Mouse (Mus musculus) forebrain, embryonic 11.5 days (tissue): ENCODE results near the gene Hsd17b11. TPM values are rescaled to one million over a fixed set of nuclear protein-coding genes. Genes with fewer than 3 reads are reported as not detected.
"Not testable (repeated sequence)": the region's sequence is repeated elsewhere in the genome, so short reads cannot be mapped to it uniquely, and the experiment has no call there.

Experiments used
- ATAC-seq: fragments of 200-750 bp; cut with Nextera tagmentation; replicated peaks from 2 replicates; pipeline ENCODE4 v1.8.0; 2017; ENCODE audit warnings: moderate TSS enrichment; ENCODE audit not compliant: low FRiP score
- DNase-seq: peaks from one replicate; pipeline ENCODE4 v3.0.0-alpha.2; 2017; ENCODE audit warnings: low spot score
- H3K27ac ChIP-seq: fragments of 300-500 bp; sonication (generic); 2 replicates; pipeline ENCODE4 v1.5.1; 2014; ENCODE audit warnings: low read depth, low read length
- H3K27me3 ChIP-seq: fragments of 300-500 bp; sonication (generic); 2 replicates; pipeline ENCODE4 v1.6.1; 2014; ENCODE audit warnings: mild to moderate bottlenecking, low read length, mixed read lengths; ENCODE audit not compliant: control insufficient read depth, insufficient read depth
- H3K36me3 ChIP-seq: fragments of 300-500 bp; sonication (generic); 2 replicates; pipeline ENCODE4 v1.6.1; 2014; ENCODE audit warnings: mild to moderate bottlenecking, low read length, moderate library complexity, mixed read lengths; ENCODE audit not compliant: control insufficient read depth, insufficient read depth
- H3K4me1 ChIP-seq: fragments of 300-500 bp; sonication (generic); replicated peaks from 2 replicates; pipeline ENCODE4 v1.6.1; 2014; ENCODE audit warnings: low read length, mixed read lengths; ENCODE audit not compliant: control insufficient read depth, insufficient read depth
- H3K4me2 ChIP-seq: fragments of 300-500 bp; sonication (generic); 2 replicates; pipeline ENCODE4 v1.6.1; 2014; ENCODE audit warnings: low read depth, mild to moderate bottlenecking, low read length, moderate library complexity, mixed read lengths; ENCODE audit not compliant: severe bottlenecking
- H3K4me3 ChIP-seq: fragments of 300-500 bp; sonication (generic); 2 replicates; pipeline ENCODE4 v1.5.1; 2014; ENCODE audit warnings: low read depth, low read length
- H3K9ac ChIP-seq: fragments of 300-500 bp; sonication (generic); 2 replicates; pipeline ENCODE4 v1.6.1; 2014; ENCODE audit warnings: low read length
- H3K9me3 ChIP-seq: fragments of 300-500 bp; sonication (generic); 2 replicates; pipeline ENCODE4 v1.6.1; 2016; ENCODE audit warnings: low read length, mixed read lengths; ENCODE audit not compliant: control insufficient read depth
- WGBS: fragments of 180-500 bp; shearing (Covaris S2); extraction: QIAGEN DNeasy Blood & Tissue Kit; methylation state at CpG from one replicate; pipeline ENCODE4 v1.1.7; 2014; 5-methylcytosine and 5-hydroxymethylcytosine counted together
- polyA plus RNA-seq: library from polyadenylated mRNA; unstranded; fragments of >200 nt; fragmentation: Nextera tagmentation; extraction: Ambion mirVana; gene quantifications from 2 replicates; pipeline ENCODE4 v1.2.1, GENCODE M21; 2014

The Hsd17b11 gene
- polyA plus RNA-seq, 1 experiment from 2014 or later = 0.96 TPM

DNA sequence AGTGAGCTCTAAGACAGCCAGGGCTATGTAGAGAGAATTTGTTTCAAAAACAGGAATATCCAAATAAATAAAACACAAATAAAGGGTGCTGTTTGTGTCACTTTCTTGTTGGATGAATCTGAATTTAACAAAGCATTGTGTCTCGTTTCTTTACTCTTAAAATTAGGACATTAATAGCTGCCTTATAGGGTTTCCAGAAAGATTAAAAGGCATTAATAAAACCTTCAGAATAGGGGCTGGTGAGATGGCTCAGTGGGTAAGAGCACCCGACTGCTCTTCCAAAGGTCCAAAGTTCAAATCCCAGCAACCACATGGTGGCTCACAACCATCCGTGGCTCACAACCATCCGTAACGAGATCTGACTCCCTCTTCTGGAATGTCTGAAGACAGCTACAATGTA lies 2.5 kb upstream of the Hsd17b11 start:
- not testable (repeated sequence) for H3K27me3 ChIP-seq, H3K27ac ChIP-seq, H3K9ac ChIP-seq, H3K9me3 ChIP-seq, ATAC-seq, DNase-seq, H3K36me3 ChIP-seq, H3K4me2 ChIP-seq, H3K4me3 ChIP-seq, H3K4me1 ChIP-seq
- 82% methylated on average over 5 of the region's 5 CpGs for WGBS

- 76% methylated on average over 8 of the region's 8 CpGs for WGBS
- DNase-seq = no peak
Observed at GRCm38 (mm10) chr5:104023289-104024020, 1.7 kb upstream of the Hsd17b11 start.

DNA sequence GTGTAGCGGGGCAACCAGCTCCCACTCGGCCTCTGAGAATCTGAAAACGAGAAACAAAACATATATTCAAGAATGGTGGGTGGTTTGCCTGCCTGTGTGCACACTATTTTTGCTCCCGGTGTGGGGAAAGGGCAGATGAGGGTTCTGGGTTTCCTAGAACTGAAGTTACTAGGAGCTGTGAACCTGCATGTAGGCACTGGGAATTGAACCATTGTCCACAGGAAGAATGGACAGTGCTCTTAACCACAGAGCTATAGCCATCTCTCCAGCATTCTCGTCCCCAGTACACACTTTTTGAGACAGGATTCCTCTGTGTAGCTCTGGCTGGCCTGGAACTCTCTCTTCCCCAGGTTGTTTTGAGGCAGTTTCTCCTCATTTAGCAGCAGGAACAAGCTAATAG lies 839 bp upstream of the Hsd17b11 start:
- H3K27ac ChIP-seq = no peak overlapping the region
- 34% methylated on average over 5 of the region's 5 CpGs for WGBS
- no peaks in the 10 kb centered on the region for H3K36me3 ChIP-seq
- H3K4me1 ChIP-seq = no peaks in the 10 kb centered on the region
- no peaks in the 10 kb centered on the region for H3K9me3 ChIP-seq
- H3K27me3 ChIP-seq = peaks cover 2% of the 10 kb centered on the region; the same call in 1 of the 2 replicates
- ATAC-seq (no peak), DNase-seq (no peak)
- H3K4me2 ChIP-seq = no peak overlapping the region
- H3K4me3 ChIP-seq = peak overlapping the region; percentile 36; the same call in 1 of the 2 replicates
- H3K9ac ChIP-seq = no peak overlapping the region

More at GRCm38 (mm10) chr5:104023289-104024020, 1.7 kb upstream of the Hsd17b11 start:
- Histone ChIP-seq H3K4me3 (no peak overlapping the region), H3K27ac (no peak overlapping the region), H3K4me1 (no peaks in the 10 kb centered on the region), H3K27me3 (peaks cover 2% of the 10 kb centered on the region; the same call in 1 of the 2 replicates), H3K9ac (no peak overlapping the region), H3K4me2 (no peak overlapping the region), H3K9me3 (no peaks in the 10 kb centered on the region), H3K36me3 (no peaks in the 10 kb centered on the region)
- no peak for ATAC-seq

- ATAC-seq (no peak), DNase-seq (no peak)
- no peaks in the 10 kb centered on the region for H3K36me3 ChIP-seq
- H3K4me3 ChIP-seq = no peak overlapping the region
- no peaks in the 10 kb centered on the region for H3K9me3 ChIP-seq
- H3K9ac ChIP-seq = no peak overlapping the region
- no peak overlapping the region for H3K4me2 ChIP-seq
- H3K27me3 ChIP-seq = no peaks in the 10 kb centered on the region
- no peaks in the 10 kb centered on the region for H3K4me1 ChIP-seq
- no peak overlapping the region for H3K27ac ChIP-seq
Observed at GRCm38 (mm10) chr5:104011419-104011818, 10.3 kb downstream of the Hsd17b11 start.

DNA sequence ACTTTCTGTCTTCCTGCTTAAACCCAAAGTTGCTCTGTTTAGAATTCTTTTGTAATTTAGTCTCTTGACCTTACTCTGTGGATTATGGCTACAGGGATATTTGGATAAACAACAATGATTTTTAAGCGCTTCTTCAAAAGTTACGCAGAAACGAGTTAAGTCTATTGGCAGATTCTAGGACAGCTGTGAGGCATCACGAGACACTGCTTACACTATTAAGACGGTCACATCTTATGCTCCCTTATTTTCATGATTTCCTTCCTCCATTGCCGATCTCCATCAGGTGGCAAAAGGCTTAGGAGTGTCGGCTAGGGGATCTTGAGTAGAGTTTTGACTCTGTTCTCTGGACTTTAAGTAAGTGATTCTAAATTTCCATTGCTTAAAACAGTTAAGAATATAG lies 11.5 kb downstream of the Hsd17b11 start:
- ATAC-seq (no peak), DNase-seq (no peak)
- 93% methylated on average over 7 of the region's 7 CpGs for WGBS
- Histone ChIP-seq H3K27ac (no peak overlapping the region), H3K9ac (no peak overlapping the region), H3K27me3 (no peaks in the 10 kb centered on the region), H3K9me3 (no peaks in the 10 kb centered on the region), H3K36me3 (no peaks in the 10 kb centered on the region), H3K4me2 (no peak overlapping the region), H3K4me3 (no peak overlapping the region), H3K4me1 (no peaks in the 10 kb centered on the region)

GRCm38 (mm10) chr5:104009421-104009820 lies 12.3 kb downstream of the Hsd17b11 start:
- Histone ChIP-seq H3K36me3 (no peaks in the 10 kb centered on the region), H3K4me1 (no peaks in the 10 kb centered on the region), H3K9me3 (no peaks in the 10 kb centered on the region), H3K9ac (no peak overlapping the region), H3K27ac (no peak overlapping the region), H3K27me3 (no peaks in the 10 kb centered on the region), H3K4me3 (no peak overlapping the region), H3K4me2 (no peak overlapping the region)
- no peak for DNase-seq
- WGBS = 92% methylated on average over 3 of the region's 3 CpGs
- ATAC-seq = no peak

GRCm38 (mm10) chr5:104007801-104008200 lies 13.9 kb downstream of the Hsd17b11 start:
- Histone ChIP-seq H3K27me3 (no peaks in the 10 kb centered on the region), H3K9ac (no peak overlapping the region), H3K9me3 (no peaks in the 10 kb centered on the region), H3K4me1 (peaks cover 6% of the 10 kb centered on the region), H3K4me2 (no peak overlapping the region), H3K36me3 (no peaks in the 10 kb centered on the region), H3K4me3 (no peak overlapping the region), H3K27ac (no peak overlapping the region)
- ATAC-seq (no peak), DNase-seq (no peak)
- WGBS = 73% methylated on average over 5 of the region's 5 CpGs

DNA sequence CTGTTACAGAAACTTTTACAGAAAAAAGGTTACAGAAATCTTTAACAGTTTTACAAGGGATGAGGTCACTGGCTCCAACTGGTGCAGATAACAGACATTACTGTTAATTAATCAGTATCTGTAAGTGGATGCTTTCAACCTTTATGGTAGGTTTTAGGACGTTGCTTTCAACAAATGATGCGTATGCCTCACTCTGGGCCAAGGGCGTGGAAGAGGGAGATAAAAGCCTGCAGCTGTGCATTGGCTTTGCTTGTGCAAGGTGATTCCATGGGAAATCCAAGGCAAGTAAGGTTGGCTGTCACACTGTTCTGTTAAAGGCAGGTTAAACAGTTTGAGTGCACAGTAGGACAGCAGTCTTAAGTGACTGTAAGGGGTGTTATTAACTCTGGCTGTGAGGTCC lies 14.9 kb downstream of the Hsd17b11 start:
- WGBS = 80% methylated on average over 3 of the region's 3 CpGs
- Histone ChIP-seq H3K4me2 (no peak overlapping the region), H3K27me3 (no peaks in the 10 kb centered on the region), H3K4me1 (peaks cover 9% of the 10 kb centered on the region), H3K27ac (no peak overlapping the region), H3K9ac (no peak overlapping the region), H3K36me3 (no peaks in the 10 kb centered on the region), H3K9me3 (no peaks in the 10 kb centered on the region), H3K4me3 (no peak overlapping the region)
- ATAC-seq (no peak), DNase-seq (no peak)

DNA sequence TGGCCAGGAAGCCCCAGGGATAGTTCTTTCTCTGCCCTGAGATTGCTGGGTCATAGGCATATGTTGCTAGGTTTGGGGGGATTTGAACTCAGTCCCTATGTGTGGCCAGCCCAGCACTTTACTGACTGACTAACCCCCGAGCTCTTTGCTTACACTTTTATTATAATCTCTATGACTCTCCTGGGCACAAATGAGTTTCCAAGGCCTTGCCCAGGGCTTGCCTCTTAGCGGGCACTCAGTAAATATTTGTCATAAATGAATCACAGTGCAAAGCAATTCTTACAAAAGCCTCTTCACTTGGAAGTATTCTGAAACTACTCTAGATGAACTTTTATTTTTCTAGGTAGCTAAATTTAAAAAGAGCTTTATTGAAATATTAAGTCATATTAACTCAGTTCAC lies 17.8 kb downstream of the Hsd17b11 start:
- H3K4me2 ChIP-seq = no peak overlapping the region
- peaks cover 9% of the 10 kb centered on the region for H3K4me1 ChIP-seq
- no peak for DNase-seq
- H3K4me3 ChIP-seq = no peak overlapping the region
- no peaks in the 10 kb centered on the region for H3K27me3 ChIP-seq
- H3K36me3 ChIP-seq = no peaks in the 10 kb centered on the region
- no peaks in the 10 kb centered on the region for H3K9me3 ChIP-seq
- no peak overlapping the region for H3K27ac ChIP-seq
- no peak for ATAC-seq
- 92% methylated on average over 2 of the region's 2 CpGs for WGBS
- no peak overlapping the region for H3K9ac ChIP-seq
